Mouse (Mus musculus) cerebellum, postnatal 14 days (tissue): ENCODE results near the gene Mybpc3.

Source experiments
- DNase-seq, 2 experiments: peaks; one replicate each; pipeline ENCODE4 v3.0.0; 2021; ENCODE audit warnings: mixed read lengths in 2 of 2

The Mybpc3 gene

DNA sequence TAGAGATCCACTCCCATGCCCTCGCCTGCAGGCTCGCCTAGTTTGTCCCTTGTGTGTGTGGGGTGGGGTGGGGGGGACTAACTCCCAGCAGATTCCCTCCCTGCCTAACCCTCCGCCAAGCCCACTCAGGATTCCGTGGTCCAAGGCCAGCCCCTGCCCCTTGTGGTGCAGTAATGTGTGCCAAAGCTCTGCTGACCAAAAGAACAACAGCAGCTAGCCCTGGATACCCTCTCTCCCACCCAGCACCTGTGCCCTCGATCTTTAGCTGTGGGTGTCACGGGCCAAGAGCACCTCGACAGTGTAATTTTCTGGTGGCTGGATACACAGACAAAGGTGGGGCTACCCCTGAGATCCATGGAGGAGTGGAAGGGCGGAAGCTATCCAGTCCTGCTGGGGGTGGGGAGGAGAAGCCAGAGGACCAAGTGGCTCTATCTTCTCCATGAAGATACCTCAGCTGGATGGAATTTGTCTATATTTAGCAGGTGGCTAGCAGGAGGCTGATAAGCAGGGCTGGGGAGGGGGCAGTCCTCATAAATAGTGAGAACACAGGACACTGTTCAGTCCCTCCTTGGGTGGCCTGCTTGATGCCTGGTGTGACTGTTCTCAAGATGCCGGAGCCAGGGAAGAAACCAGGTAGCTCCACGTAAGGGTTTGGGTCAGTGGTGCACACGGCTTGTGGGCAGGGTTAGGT is at the start of gene Mybpc3:
Gene Mybpc3, plus strand, starts transcription at position 560 of the 691 bp plus-strand sequence.
- DNase-seq = peak in 1 of 2 experiments; percentile 50

DNA sequence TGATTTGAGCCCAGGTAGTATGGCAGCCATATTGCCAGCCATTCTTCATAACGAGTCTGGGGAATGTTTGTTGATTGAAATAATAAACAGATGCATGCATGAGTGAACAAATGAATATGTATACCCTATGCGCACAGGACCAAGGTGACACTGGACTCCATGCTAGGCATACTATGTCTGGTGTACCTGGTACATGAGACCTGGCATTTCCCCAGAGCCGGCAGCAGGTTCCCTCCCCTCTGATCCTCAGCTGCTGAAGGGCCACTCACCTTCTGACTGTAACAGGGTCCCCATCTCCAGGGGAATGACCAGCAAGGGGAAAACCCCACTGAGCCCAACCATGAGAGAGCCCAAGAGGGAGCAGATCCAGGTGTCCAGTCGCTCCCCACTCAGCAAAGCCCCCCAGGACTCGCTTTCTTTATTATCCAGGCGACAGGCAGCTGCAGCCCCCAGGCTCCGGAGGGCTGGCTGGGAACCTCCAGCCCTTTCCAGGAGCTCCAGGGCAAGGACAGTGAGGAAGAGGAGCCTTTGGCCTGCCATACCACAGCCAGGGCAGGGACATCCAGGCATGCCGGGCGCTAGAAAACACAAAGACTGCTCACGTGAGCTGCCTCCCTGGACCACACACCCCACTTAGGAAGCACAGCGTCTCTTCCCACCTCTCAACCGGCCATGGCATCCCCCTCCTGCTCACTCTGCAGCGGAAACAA is 49.6 kb upstream of the Mybpc3 start:
- no peak for DNase-seq

DNA sequence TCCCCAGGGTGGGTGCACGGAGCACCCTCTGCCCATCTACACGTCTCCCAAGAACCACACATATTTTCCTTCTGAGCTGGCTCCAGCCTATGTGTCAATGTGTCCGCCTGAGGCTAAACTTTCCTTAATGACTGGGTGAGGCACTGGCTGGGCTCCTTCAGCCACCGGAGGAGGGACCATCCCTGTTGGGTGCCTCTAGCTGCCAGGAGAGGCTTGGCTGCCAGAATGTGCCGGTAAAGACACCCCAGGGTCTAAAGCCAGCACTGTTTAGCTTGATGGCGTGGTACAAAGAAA is 49.1 kb upstream of the Mybpc3 start:
- peak; percentile 29 to 38 for DNase-seq

DNA sequence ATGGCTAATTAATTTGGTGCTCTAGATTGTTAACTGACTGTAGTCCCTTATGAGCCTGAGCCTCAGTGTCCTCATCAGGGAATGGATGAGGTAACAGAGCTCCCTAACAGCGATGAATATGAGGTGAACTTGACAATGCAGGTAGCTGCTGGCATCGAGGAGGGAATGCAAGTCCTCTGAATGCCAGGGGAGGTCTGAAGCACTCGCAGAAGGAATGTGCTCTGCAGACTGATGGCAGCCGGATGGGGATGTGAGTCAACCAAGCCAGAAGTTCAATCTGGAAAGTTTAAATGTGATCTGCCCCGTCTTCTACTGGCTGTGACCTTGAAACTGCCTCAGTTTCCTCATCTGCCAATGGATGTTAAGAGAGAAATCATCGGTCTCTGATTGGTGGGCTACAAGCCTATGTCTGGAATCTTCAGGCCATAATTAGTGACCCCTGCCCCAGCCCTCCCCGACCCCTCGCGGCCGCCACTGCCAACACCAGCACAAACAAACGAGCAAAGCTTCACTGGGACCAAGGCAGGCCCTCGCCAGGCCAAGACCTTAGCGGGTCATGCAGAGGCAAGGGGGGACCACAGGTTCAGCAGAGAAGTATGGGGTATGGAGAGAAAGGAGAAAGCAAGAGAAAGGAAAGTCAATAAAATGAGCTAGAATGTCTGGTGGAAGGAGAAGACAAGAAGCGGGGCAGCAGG is 48.5 kb upstream of the Mybpc3 start:
- peak; percentile 34 to 43 for DNase-seq

DNA sequence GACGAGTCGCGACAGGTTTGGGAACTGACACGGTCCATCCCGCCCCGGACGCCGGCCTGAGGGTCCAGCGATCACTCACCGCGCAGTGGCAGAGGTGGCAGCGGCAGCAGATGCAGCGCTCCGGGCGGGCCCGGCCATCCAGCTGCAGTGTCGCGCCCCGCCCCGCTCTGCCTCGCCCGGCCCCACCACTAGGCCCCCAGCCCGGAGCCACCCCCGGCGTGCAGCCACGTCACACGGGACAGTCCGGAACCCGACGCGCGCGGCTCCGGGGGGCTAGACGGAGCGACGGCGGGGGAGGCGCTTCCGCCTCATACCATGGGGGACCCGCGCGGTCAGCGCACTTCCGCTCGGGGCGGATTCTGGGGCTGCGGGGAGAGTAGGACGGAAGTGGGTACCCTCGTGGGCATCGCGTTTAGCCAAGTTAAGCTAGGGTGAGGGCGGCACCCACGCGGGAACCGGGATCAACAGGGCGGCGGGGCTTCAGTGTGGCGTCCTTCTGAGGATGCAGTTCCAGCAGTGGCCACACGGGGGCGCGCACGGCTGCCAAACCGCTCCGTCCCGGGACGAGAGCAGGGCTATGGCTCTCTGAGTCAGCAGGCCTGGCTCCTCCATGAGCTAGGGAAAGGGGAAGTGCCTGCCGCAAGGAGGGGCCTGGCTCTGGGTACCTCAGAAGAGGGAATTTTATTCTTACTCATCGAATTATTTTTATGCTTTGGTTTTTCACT is 47.7 kb upstream of the Mybpc3 start, which contains the start of gene Slc39a13:
Gene Slc39a13, minus strand, starts transcription at position 342 of the 725 bp plus-strand sequence.
- DNase-seq = peak; percentile 96

GRCm38 (mm10) chr2:91071059-91071458 is 46.9 kb upstream of the Mybpc3 start:
- peak in 1 of 2 experiments; percentile 25 for DNase-seq

GRCm38 (mm10) chr2:91072092-91072491 is 45.9 kb upstream of the Mybpc3 start:
- no peak for DNase-seq

- DNase-seq = no peak
These were observed 40.0 kb upstream of the Mybpc3 start for GRCm38 (mm10) chr2:91077957-91078313.

GRCm38 (mm10) chr2:91078314-91079025 is 39.5 kb upstream of the Mybpc3 start:
- no peak for DNase-seq

GRCm38 (mm10) chr2:91079026-91079384 is 38.9 kb upstream of the Mybpc3 start:
- no peak for DNase-seq

- DNase-seq = no peak
These were observed 37.0 kb upstream of the Mybpc3 start for GRCm38 (mm10) chr2:91080784-91081513.

GRCm38 (mm10) chr2:91081775-91082695 is 35.9 kb upstream of the Mybpc3 start, which contains the start of gene Spi1:
Spi1 (plus strand) TSS chr2:91082390.
- no peak for DNase-seq

- DNase-seq = no peak
These were observed 35.1 kb upstream of the Mybpc3 start for GRCm38 (mm10) chr2:91082844-91083243.

DNA sequence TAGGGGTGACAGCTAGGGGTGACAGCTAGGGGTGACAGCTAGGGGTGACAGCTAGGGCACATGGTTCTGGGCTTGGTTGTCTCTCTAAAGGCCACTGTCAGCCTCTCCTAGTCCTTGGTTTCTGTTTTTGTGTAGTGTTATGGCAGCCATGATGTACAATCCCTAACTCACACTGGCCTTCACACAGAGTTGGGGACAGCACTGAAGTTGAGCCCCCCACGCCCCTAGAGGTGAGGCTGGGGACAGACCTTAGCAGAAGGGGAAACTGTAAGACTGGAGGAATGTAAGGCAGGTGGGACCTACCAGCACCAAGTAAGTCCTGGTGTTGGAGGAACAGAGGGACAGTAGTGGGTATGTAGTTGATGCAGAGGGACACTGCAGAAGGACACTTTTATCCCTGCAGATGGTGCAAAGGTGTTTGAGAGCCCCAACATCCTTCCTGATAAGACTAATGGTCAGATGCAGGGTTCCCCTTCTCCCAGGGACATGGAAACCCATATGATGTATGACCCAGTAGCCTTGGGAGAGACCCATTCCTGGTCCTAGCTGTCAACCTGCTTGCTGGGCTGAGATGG is 34.5 kb upstream of the Mybpc3 start:
- no peak for DNase-seq

DNA sequence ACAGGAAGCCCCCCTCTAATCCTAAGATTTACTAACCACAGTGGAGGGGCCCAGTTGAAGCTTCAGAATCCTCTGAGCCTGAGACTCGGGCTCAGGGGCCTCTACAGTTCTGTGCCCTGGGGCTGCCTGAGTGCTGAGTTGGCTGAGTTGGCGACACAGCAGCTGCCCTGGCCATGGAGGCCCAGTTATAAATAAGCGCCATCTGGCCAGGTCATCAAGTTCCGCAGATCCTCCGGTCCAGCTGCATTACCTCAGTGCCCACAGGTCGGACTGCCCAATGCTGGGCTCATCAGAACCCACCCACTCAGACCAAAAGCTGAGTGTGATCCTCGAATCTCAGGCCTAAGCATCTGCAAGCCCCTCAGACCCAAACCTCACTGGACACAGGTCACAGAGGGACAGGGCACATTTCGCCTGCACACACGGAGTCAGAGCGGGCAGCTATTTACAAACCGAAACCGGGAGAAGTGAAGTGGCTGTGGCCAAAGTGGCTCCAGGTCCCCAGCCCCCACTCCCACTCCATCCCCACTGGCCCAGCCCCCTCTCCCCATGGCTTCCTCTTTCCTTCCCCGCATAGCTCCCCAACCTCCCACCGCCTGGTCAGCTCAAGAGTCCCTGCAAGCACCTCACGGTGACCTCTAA is 33.6 kb upstream of the Mybpc3 start:
- DNase-seq = no peak

GRCm38 (mm10) chr2:91085494-91086391 is 32.2 kb upstream of the Mybpc3 start:
- no peak for DNase-seq

DNA sequence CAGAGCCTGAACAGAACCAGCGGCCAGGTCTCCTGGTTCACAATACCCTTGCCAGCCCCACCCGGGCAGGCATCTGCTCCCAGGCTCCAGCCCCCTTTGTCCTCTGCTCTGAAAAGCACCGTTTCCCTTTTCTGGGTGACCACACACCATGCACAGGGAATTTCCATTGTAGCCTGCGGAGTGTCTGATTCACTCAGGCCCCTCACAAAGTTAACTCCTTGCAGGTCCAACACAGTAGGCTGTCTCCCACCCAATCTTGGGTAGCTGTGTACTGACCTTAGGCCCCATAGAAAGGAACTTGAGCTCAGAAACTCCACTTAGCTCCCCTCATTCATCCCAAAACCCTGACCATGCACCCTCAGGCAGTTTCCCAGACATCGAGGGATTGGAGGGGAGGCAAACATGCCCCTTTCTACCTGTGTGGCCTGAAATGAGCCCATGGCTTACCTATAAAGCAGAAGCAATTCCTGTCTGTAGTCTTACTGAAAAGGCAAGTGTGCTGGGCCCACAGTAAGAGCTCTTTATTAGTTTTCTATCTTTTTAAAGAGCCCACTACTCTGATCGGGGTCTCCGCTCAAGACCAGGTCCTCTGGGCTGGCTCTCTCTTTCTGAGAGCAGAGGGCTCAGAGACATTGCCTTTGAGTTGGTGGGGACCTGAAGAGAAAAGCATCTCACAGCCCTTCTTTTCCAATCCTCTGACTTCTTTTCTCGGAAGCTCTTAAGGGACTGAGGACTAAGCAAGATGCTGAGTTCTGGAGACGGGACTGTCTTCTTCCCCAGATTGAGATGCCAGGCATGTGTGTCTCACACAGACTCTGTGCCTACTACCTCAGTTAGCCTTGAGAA is 31.3 kb upstream of the Mybpc3 start:
- DNase-seq = no peak

DNA sequence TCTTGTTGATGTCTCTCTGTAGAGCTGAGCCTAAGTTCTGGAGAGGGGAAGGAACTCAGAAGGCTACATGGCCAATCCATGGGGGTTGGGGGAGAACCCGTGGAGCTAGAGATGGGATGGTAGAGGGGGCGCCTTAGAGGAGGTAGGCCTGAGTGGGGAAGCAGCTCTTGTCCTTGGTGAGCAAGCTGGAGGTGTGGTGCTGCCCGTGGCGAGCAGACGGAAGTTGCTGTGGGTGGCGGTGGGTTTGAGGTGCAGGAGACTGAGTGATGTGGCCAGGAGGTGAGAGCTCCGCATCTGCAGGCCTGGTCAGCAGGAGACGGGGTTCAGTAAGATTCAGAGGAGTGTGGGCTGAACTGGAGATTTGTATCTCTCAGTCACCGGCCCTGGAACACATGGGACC is 30.5 kb upstream of the Mybpc3 start:
- no peak for DNase-seq
